Mouse (Mus musculus) forebrain, embryonic 16.5 days (tissue): Measurements from ENCODE around the gene Btc. TPM values are rescaled to one million over a fixed set of nuclear protein-coding genes. Genes with fewer than 3 reads are reported as not detected.

Source experiments
- polyA plus RNA-seq: library from polyadenylated mRNA; unstranded; fragments of >200 nt; fragmentation: Nextera tagmentation; extraction: Ambion mirVana; gene quantifications from 2 replicates; pipeline ENCODE4 v1.2.1, GENCODE M21; 2015

Btc gene
- polyA plus RNA-seq, 1 experiment from 2014 or later, result 0.09 TPM

Other genes with a start within 250 kb of the Btc start
- 4.3 and 6.1 TPM in 2 replicates for gene Parm1, start 114.6 kb upstream of the Btc start, polyA plus RNA-seq